Mouse (Mus musculus) heart, embryonic 12.5 days (tissue): ENCODE measurements around the gene Defb3. TPM values are rescaled to one million over a fixed set of nuclear protein-coding genes. Genes with fewer than 3 reads are reported as not detected.
"Not testable (repeated sequence)": the region's sequence is repeated elsewhere in the genome, so short reads cannot be mapped to it uniquely, and the experiment has no call there.

Experiments used
- ATAC-seq: fragments of 200-750 bp; cut with Nextera tagmentation; 2 replicates; pipeline ENCODE4 v1.8.0; 2017; ENCODE audit warnings: moderate TSS enrichment, moderate library complexity; ENCODE audit not compliant: insufficient number of reproducible peaks, low FRiP score
- H3K27ac ChIP-seq: fragments of 300-500 bp; sonication (generic); 2 replicates; pipeline ENCODE4 v1.5.1; 2016; ENCODE audit warnings: mild to moderate bottlenecking, moderate library complexity; ENCODE audit not compliant: poor library complexity, severe bottlenecking
- H3K27me3 ChIP-seq: fragments of 300-500 bp; sonication (generic); replicated peaks from 2 replicates; pipeline ENCODE4 v1.6.1; 2016; ENCODE audit warnings: mild to moderate bottlenecking, moderate library complexity
- H3K36me3 ChIP-seq: fragments of 300-500 bp; sonication (generic); 2 replicates; pipeline ENCODE4 v1.6.1; 2016; ENCODE audit warnings: mild to moderate bottlenecking, moderate library complexity
- H3K4me1 ChIP-seq: fragments of 300-500 bp; sonication (generic); replicated peaks from 2 replicates; pipeline ENCODE4 v1.6.1; 2016; ENCODE audit warnings: mild to moderate bottlenecking
- H3K4me2 ChIP-seq: fragments of 300-500 bp; sonication (generic); 2 replicates; pipeline ENCODE4 v1.6.1; 2016; ENCODE audit warnings: mild to moderate bottlenecking, moderate library complexity
- H3K4me3 ChIP-seq: fragments of 300-500 bp; sonication (generic); 2 replicates; pipeline ENCODE4 v1.5.1; 2016; ENCODE audit warnings: mild to moderate bottlenecking
- H3K9ac ChIP-seq: fragments of 300-500 bp; sonication (generic); 2 replicates; pipeline ENCODE4 v1.6.1; 2016; ENCODE audit warnings: mild to moderate bottlenecking, moderate library complexity
- H3K9me3 ChIP-seq: fragments of 300-500 bp; sonication (generic); replicated peaks from 2 replicates; pipeline ENCODE4 v1.6.1; 2016; ENCODE audit warnings: mild to moderate bottlenecking, moderate library complexity
- WGBS: fragments of 180-500 bp; shearing (Covaris S2); methylation state at CpG from one replicate; pipeline ENCODE4 v1.1.7; 2016; 5-methylcytosine and 5-hydroxymethylcytosine counted together
- polyA plus RNA-seq: library from polyadenylated mRNA; unstranded; fragments of >200 nt; fragmentation: Nextera tagmentation; extraction: Ambion mirVana; gene quantifications from 2 replicates; pipeline ENCODE4 v1.2.1, GENCODE M21; 2016

The Defb3 gene
- not detected in 2 replicates for polyA plus RNA-seq

DNA sequence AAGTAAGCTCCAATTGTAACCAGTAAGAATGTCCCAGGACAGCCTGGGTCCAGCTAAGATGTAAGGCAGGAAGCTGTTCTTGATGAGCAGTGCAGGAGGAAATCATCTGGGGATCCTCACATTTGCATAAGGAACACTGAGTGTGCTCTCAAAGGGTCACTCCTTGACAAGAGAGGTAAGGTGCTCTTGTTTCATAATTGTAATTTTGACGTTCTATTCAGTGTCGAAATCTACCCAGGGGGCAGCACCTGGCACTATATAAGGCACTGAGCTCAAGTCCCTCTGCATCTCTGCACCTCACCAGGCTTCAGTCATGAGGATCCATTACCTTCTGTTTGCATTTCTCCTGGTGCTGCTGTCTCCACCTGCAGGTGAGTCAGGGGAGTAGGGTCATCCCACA is at the start of gene Defb3:
TSS of gene Defb3 (plus strand) at position 301 of the 400 bp plus-strand sequence.
- not testable (repeated sequence) for ATAC-seq, H3K4me2 ChIP-seq, H3K4me1 ChIP-seq, H3K27me3 ChIP-seq, H3K9ac ChIP-seq, H3K36me3 ChIP-seq, H3K27ac ChIP-seq, H3K4me3 ChIP-seq, H3K9me3 ChIP-seq
- WGBS: 32% methylated on average over 2 of the region's 2 CpGs

DNA sequence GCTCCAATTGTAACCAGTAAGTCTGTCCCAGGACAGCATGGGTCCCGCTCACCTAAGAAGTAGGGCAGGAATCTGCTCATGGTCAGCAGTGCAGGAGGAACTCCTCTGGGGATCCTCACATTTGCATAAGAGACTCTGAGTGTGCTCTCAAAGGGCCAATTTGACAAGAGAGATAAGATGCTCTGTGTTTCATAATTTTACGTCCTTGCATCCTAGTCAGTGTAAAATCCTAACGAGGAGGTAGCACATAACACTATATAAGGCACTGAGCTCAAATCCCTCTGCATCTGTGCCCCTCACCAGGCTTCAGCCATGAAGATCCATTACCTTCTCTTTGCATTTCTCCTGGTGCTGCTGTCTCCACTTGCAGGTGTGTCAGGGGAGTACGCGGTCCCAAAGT is 45.9 kb upstream of the Defb3 start, which contains the start of gene Defb5:
TSS of gene Defb5 (plus strand) at position 301 of the 400 bp plus-strand sequence.
- ATAC-seq: no peak
- Histone ChIP-seq H3K36me3 (no peaks in the 10 kb centered on the region), H3K27ac (no peak within 1 kb of the TSS), H3K4me3 (no peak within 1 kb of the TSS), H3K9ac (no peak within 1 kb of the TSS), H3K27me3 (no peaks in the 10 kb centered on the region), H3K9me3 (peaks cover 11% of the 10 kb centered on the region), H3K4me2 (no peak within 1 kb of the TSS), H3K4me1 (no peaks in the 10 kb centered on the region)
- 81% methylated on average over 5 of the region's 5 CpGs for WGBS

DNA sequence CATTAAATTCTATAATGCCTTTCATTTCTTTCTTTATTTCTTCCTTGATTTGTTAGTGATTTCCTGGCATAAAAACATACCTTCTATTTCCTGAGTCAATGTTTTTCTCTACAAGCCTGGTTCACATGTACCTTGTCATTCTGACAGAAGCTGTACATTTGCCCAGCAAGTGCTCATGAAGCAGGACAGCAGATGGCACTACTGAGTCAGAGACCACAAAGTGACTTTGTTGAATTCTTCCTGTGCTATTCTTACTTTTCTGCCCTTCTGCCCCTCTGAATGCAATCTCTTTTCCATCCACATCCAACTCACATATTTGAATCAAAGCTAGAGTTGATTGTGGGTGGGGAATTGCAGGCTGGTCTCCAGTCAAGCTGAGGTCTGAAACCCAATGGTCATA is 35.0 kb upstream of the Defb3 start:
- H3K9ac ChIP-seq: no peak overlapping the region

DNA sequence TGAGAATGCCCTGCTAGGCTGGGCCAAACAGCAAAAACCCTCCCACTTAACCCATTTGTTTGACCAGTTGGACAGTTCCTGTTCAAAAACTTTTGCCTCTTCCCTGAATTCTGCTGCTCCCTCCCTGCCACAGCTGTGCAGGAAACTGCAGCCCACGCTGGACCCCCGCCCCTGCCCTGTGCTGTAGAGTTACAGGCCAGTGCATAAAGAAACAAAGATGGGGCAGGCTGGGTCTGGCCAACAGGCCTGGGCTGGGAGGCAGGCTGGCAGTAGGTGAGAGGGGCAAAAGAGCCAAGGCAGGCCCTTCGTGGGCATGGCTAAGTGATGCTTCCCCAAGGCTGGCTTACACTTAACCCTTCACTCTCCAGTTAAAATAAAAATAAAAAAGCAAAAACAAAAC is 33.5 kb upstream of the Defb3 start:
- no peak for ATAC-seq
- 50% methylated on average over 3 of the region's 3 CpGs for WGBS
- Histone ChIP-seq H3K4me1 (no peaks in the 10 kb centered on the region), H3K4me3 (no peak overlapping the region), H3K9me3 (peaks cover 2% of the 10 kb centered on the region), H3K27me3 (no peaks in the 10 kb centered on the region), H3K27ac (no peak overlapping the region), H3K4me2 (no peak overlapping the region), H3K36me3 (no peaks in the 10 kb centered on the region), H3K9ac (no peak overlapping the region)

More for the DNA sequence above, 35.0 kb upstream of the Defb3 start:
- Histone ChIP-seq H3K4me3 (no peak overlapping the region), H3K27ac (no peak overlapping the region), H3K27me3 (no peaks in the 10 kb centered on the region), H3K4me1 (no peaks in the 10 kb centered on the region), H3K4me2 (no peak overlapping the region), H3K9me3 (peaks cover 2% of the 10 kb centered on the region), H3K36me3 (no peaks in the 10 kb centered on the region)
- no peak for ATAC-seq

DNA sequence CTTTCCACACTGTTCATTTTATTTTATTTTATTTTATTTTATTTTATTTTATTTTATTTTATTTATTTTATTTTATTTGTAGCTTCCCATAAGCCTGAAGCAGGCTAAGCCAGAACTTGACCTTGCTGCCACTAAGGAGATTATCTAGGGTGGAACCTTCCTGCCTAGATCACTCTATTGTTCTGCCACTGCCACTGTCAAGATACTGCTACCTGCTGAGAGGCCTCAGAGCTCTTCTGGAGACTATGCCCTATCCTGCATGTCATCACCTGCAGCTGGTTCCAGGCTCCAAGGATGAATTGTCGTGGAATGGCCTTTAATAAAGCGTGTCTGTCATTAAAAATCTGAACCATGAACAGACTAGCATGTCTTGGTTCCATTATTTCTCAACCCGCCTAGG is 5.2 kb downstream of the Defb3 start:
- not testable (repeated sequence) for H3K27ac ChIP-seq, H3K4me2 ChIP-seq, H3K9ac ChIP-seq, H3K4me3 ChIP-seq, H3K9me3 ChIP-seq, H3K4me1 ChIP-seq, ATAC-seq, H3K36me3 ChIP-seq, H3K27me3 ChIP-seq
- WGBS: 58% methylated on average over 3 of the region's 3 CpGs

DNA sequence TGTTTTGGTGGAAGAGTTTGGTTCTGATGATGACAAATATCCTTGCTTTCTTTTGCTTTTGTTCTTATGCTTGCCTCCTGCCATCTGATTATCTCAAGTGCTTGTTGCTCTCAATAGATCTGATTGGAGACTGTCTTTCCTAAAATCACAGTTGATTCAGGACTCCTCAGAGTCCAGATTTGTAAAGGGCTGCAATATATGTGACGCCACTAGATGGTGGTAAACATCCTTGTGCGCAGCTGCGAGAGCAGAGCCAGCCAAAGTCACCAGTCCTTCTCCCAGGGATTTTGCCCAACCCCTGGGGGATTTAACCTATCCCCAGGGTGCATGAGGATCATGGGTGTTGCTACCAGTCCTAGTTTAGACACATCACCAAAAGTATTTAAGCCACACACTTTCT is 38.7 kb downstream of the Defb3 start:
- Histone ChIP-seq H3K4me1 (no peaks in the 10 kb centered on the region), H3K27me3 (no peaks in the 10 kb centered on the region), H3K9me3 (no peaks in the 10 kb centered on the region), H3K36me3 (no peaks in the 10 kb centered on the region), H3K9ac (no peak overlapping the region), H3K4me3 (no peak overlapping the region), H3K4me2 (no peak overlapping the region), H3K27ac (no peak overlapping the region)
- WGBS: 5% methylated on average over 3 of the region's 3 CpGs
- no peak for ATAC-seq

Other genes with a start within 250 kb of the Defb3 start
- not detected in 2 replicates for gene Defb39, start 228.6 kb upstream of the Defb3 start, polyA plus RNA-seq
- gene Defb12, start 178.5 kb upstream of the Defb3 start, polyA plus RNA-seq: not detected in 2 replicates
- gene Defb34, start 169.6 kb upstream of the Defb3 start, polyA plus RNA-seq: not detected in 2 replicates
- not detected in 2 replicates for gene Gm45826, start 152.6 kb upstream of the Defb3 start, polyA plus RNA-seq
- not detected in 2 replicates for gene Defb14, start 99.0 kb upstream of the Defb3 start, polyA plus RNA-seq
- gene Defb4, start 94.7 kb upstream of the Defb3 start, polyA plus RNA-seq: not detected in 2 replicates
- gene Defb6, start 67.9 kb upstream of the Defb3 start, polyA plus RNA-seq: not detected in 2 replicates
- gene Defb46, start 53.4 kb upstream of the Defb3 start, polyA plus RNA-seq: not detected in 2 replicates
- gene Defb5, start 45.8 kb upstream of the Defb3 start, polyA plus RNA-seq: not detected in 2 replicates
- gene Defb8, start 154.2 kb downstream of the Defb3 start, polyA plus RNA-seq: not detected in 2 replicates
- not detected in 2 replicates for gene Defb7, start 201.7 kb downstream of the Defb3 start, polyA plus RNA-seq